Mouse (Mus musculus): ENCODE measurements at regions not wholly inside any gene's neighbourhood (a gene's known extent, or its start where the extent isn't known, plus 50 kb on each side); places are given as distances from the start of the nearest gene placed in this dataset.
A peak's percentile ranks its signal among the peaks of the same experiment; 100 is the strongest.
"Not testable (repeated sequence)": the region's sequence is repeated elsewhere in the genome, so short reads cannot be mapped to it uniquely, and the experiment has no call there.

- WGBS, result 35% methylated on average over 17 of the region's 17 CpGs
- peak overlapping the region; percentile 42 for H3K4me2 ChIP-seq (replicated peaks)
- H3K27ac ChIP-seq (replicated peaks), result no peak overlapping the region
- no peak overlapping the region for H3K9ac ChIP-seq (replicated peaks)
- ATAC-seq (ENCODE audit: low FRiP score, low read depth), result peak; percentile 66
- H3K27me3 ChIP-seq, result no peaks in the 10 kb centered on the region
- no peaks in the 10 kb centered on the region for H3K36me3 ChIP-seq
- no peaks in the 10 kb centered on the region for H3K9me3 ChIP-seq
- H3K4me3 ChIP-seq, result peak overlapping the region; percentile 29
- peaks cover 5% of the 10 kb centered on the region; the same call in 1 of the 2 replicates for H3K4me1 ChIP-seq
These were observed 92.6 kb upstream of the Zfp706 start for GRCm38 (mm10) chr15:37099927-37100766.

GRCm38 (mm10) chr15:37099176-37099575 is 91.6 kb upstream of the Zfp706 start:
- H3K9ac ChIP-seq (replicated peaks), result no peak overlapping the region
- no peak overlapping the region for H3K4me2 ChIP-seq (replicated peaks)
- no peak overlapping the region for H3K27ac ChIP-seq (replicated peaks)
- no peaks in the 10 kb centered on the region for H3K36me3 ChIP-seq
- H3K4me1 ChIP-seq, result peaks cover 5% of the 10 kb centered on the region; the same call in 1 of the 2 replicates
- H3K27me3 ChIP-seq, result no peaks in the 10 kb centered on the region
- no peaks in the 10 kb centered on the region for H3K9me3 ChIP-seq
- no peak for ATAC-seq (ENCODE audit: low FRiP score, low read depth)
- WGBS, result 65% methylated on average over 1 of the region's 1 CpGs
- H3K4me3 ChIP-seq, result no peak overlapping the region

GRCm38 (mm10) chr15:37097426-37097825 is 89.9 kb upstream of the Zfp706 start:
- Histone ChIP-seq H3K36me3 (no peaks in the 10 kb centered on the region), H3K4me2 (replicated peaks) (no peak overlapping the region), H3K4me1 (peaks cover 5% of the 10 kb centered on the region; the same call in 1 of the 2 replicates), H3K27me3 (no peaks in the 10 kb centered on the region), H3K9me3 (no peaks in the 10 kb centered on the region), H3K27ac (replicated peaks) (no peak overlapping the region), H3K4me3 (no peak overlapping the region), H3K9ac (replicated peaks) (no peak overlapping the region)
- WGBS, result 90% methylated on average over 7 of the region's 7 CpGs
- no peak for ATAC-seq (ENCODE audit: low FRiP score, low read depth)

GRCm38 (mm10) chr15:37091171-37091570 is 83.6 kb upstream of the Zfp706 start:
- not testable (repeated sequence) for H3K4me3 ChIP-seq; H3K36me3 ChIP-seq; ATAC-seq (ENCODE audit: low FRiP score, low read depth); H3K4me2 ChIP-seq (replicated peaks); H3K27ac ChIP-seq (replicated peaks); H3K27me3 ChIP-seq; H3K9me3 ChIP-seq; H3K4me1 ChIP-seq; H3K9ac ChIP-seq (replicated peaks)
- WGBS, result 84% methylated on average over 5 of the region's 5 CpGs

- Histone ChIP-seq H3K9me3 (no peaks in the 10 kb centered on the region), H3K4me2 (replicated peaks) (no peak overlapping the region), H3K36me3 (no peaks in the 10 kb centered on the region), H3K4me1 (no peaks in the 10 kb centered on the region), H3K9ac (replicated peaks) (no peak overlapping the region), H3K27me3 (no peaks in the 10 kb centered on the region), H3K4me3 (no peak overlapping the region), H3K27ac (replicated peaks) (no peak overlapping the region)
- WGBS, result 84% methylated on average over 3 of the region's 3 CpGs
- no peak for ATAC-seq (ENCODE audit: low FRiP score, low read depth)
These were observed 76.2 kb upstream of the Zfp706 start for GRCm38 (mm10) chr15:37083726-37084125.

GRCm38 (mm10) chr15:37081836-37082235 is 74.3 kb upstream of the Zfp706 start:
- H3K36me3 ChIP-seq, result no peaks in the 10 kb centered on the region
- H3K4me2 ChIP-seq (replicated peaks), result no peak overlapping the region
- no peaks in the 10 kb centered on the region for H3K4me1 ChIP-seq
- ATAC-seq (ENCODE audit: low FRiP score, low read depth), result no peak
- no peaks in the 10 kb centered on the region for H3K27me3 ChIP-seq
- H3K4me3 ChIP-seq, result no peak overlapping the region
- 71% methylated on average over 2 of the region's 2 CpGs for WGBS
- H3K27ac ChIP-seq (replicated peaks), result no peak overlapping the region
- H3K9me3 ChIP-seq, result no peaks in the 10 kb centered on the region
- H3K9ac ChIP-seq (replicated peaks), result no peak overlapping the region

GRCm38 (mm10) chr15:37080931-37081330 is 73.4 kb upstream of the Zfp706 start:
- no peaks in the 10 kb centered on the region for H3K27me3 ChIP-seq
- ATAC-seq (ENCODE audit: low FRiP score, low read depth), result no peak
- no peak overlapping the region for H3K27ac ChIP-seq (replicated peaks)
- no peak overlapping the region for H3K4me2 ChIP-seq (replicated peaks)
- no peaks in the 10 kb centered on the region for H3K9me3 ChIP-seq
- H3K36me3 ChIP-seq, result no peaks in the 10 kb centered on the region
- 96% methylated on average over 2 of the region's 2 CpGs for WGBS
- H3K4me3 ChIP-seq, result no peak overlapping the region
- no peaks in the 10 kb centered on the region for H3K4me1 ChIP-seq
- H3K9ac ChIP-seq (replicated peaks), result no peak overlapping the region

GRCm38 (mm10) chr15:37080395-37080794 is 72.8 kb upstream of the Zfp706 start:
- no peaks in the 10 kb centered on the region for H3K9me3 ChIP-seq
- no peak overlapping the region for H3K4me3 ChIP-seq
- no peaks in the 10 kb centered on the region for H3K36me3 ChIP-seq
- H3K27ac ChIP-seq (replicated peaks), result no peak overlapping the region
- H3K9ac ChIP-seq (replicated peaks), result no peak overlapping the region
- 87% methylated on average over 4 of the region's 4 CpGs for WGBS
- no peak for ATAC-seq (ENCODE audit: low FRiP score, low read depth)
- H3K27me3 ChIP-seq, result no peaks in the 10 kb centered on the region
- H3K4me1 ChIP-seq, result no peaks in the 10 kb centered on the region
- no peak overlapping the region for H3K4me2 ChIP-seq (replicated peaks)

GRCm38 (mm10) chr15:37074207-37074606 is 66.6 kb upstream of the Zfp706 start:
- not testable (repeated sequence) for H3K9me3 ChIP-seq; H3K27me3 ChIP-seq; H3K4me1 ChIP-seq; H3K4me3 ChIP-seq; ATAC-seq (ENCODE audit: low FRiP score, low read depth); H3K9ac ChIP-seq (replicated peaks); H3K27ac ChIP-seq (replicated peaks); H3K4me2 ChIP-seq (replicated peaks); H3K36me3 ChIP-seq
- WGBS, result 90% methylated on average over 2 of the region's 2 CpGs

GRCm38 (mm10) chr15:37072202-37072862 is 64.8 kb upstream of the Zfp706 start:
- no peaks in the 10 kb centered on the region for H3K9me3 ChIP-seq
- H3K27ac ChIP-seq (replicated peaks), result no peak overlapping the region
- no peak for ATAC-seq (ENCODE audit: low FRiP score, low read depth)
- no peak overlapping the region for H3K4me2 ChIP-seq (replicated peaks)
- no peaks in the 10 kb centered on the region for H3K36me3 ChIP-seq
- H3K4me1 ChIP-seq, result no peaks in the 10 kb centered on the region
- H3K4me3 ChIP-seq, result no peak overlapping the region
- no peaks in the 10 kb centered on the region for H3K27me3 ChIP-seq
- 78% methylated on average over 5 of the region's 5 CpGs for WGBS
- H3K9ac ChIP-seq (replicated peaks), result no peak overlapping the region

GRCm38 (mm10) chr15:37070188-37070587 is 62.6 kb upstream of the Zfp706 start:
- 76% methylated on average over 3 of the region's 3 CpGs for WGBS
- Histone ChIP-seq H3K9me3 (no peaks in the 10 kb centered on the region), H3K4me3 (no peak overlapping the region), H3K27ac (replicated peaks) (no peak overlapping the region), H3K4me1 (no peaks in the 10 kb centered on the region), H3K27me3 (no peaks in the 10 kb centered on the region), H3K4me2 (replicated peaks) (no peak overlapping the region), H3K9ac (replicated peaks) (no peak overlapping the region), H3K36me3 (no peaks in the 10 kb centered on the region)
- no peak for ATAC-seq (ENCODE audit: low FRiP score, low read depth)

- WGBS, result 83% methylated on average over 4 of the region's 4 CpGs
- H3K4me2 ChIP-seq (replicated peaks), result no peak overlapping the region
- no peak for ATAC-seq (ENCODE audit: low FRiP score, low read depth)
- H3K4me1 ChIP-seq, result no peaks in the 10 kb centered on the region
- H3K27me3 ChIP-seq, result no peaks in the 10 kb centered on the region
- no peak overlapping the region for H3K9ac ChIP-seq (replicated peaks)
- no peaks in the 10 kb centered on the region for H3K36me3 ChIP-seq
- no peak overlapping the region for H3K27ac ChIP-seq (replicated peaks)
- no peak overlapping the region for H3K4me3 ChIP-seq
- no peaks in the 10 kb centered on the region for H3K9me3 ChIP-seq
These were observed 59.8 kb upstream of the Zfp706 start for GRCm38 (mm10) chr15:37067326-37067725.

Measured in midbrain, embryonic 12.5 days (tissue).